Mouse (Mus musculus): Measurements from ENCODE around the gene Rubcnl. TPM values are rescaled to one million over a fixed set of nuclear protein-coding genes. Genes with fewer than 3 reads are reported as not detected.
A peak's percentile ranks its signal among the peaks of the same experiment; 100 is the strongest.

Gene Rubcnl
- polyA plus RNA-seq, 1 experiment from 2014 or later, result 0.54 TPM

GRCm38 (mm10) chr14:75056861-75057431 lies 41.1 kb downstream of the Rubcnl start:
- H3K27me3 ChIP-seq (replicated peaks), result no peaks in the 10 kb centered on the region
- WGBS, result 71% methylated on average over 9 of the region's 9 CpGs

GRCm38 (mm10) chr14:75060562-75060961 lies 44.7 kb downstream of the Rubcnl start:
- no peak overlapping the region for H3K9ac ChIP-seq
- H3K27ac ChIP-seq, result no peak overlapping the region
- no peaks in the 10 kb centered on the region for H3K4me1 ChIP-seq
- H3K9me3 ChIP-seq, result no peaks in the 10 kb centered on the region
- no peaks in the 10 kb centered on the region for H3K36me3 ChIP-seq
- H3K27me3 ChIP-seq (replicated peaks), result no peaks in the 10 kb centered on the region
- H3K4me3 ChIP-seq (replicated peaks), result no peak overlapping the region
- ATAC-seq (ENCODE audit: insufficient read depth, low FRiP score, low read depth), result no peak
- WGBS, result 38% methylated on average over 8 of the region's 8 CpGs
- H3K4me2 ChIP-seq, result no peak overlapping the region

More at GRCm38 (mm10) chr14:75056861-75057431, 41.1 kb downstream of the Rubcnl start:
- 0 out of 2 replicates have a peak overlapping the region, but pooled peaks have one; percentile 7 for H3K27ac ChIP-seq
- H3K9me3 ChIP-seq, result no peaks in the 10 kb centered on the region
- H3K4me1 ChIP-seq, result peaks cover 5% of the 10 kb centered on the region; the same call in 1 of the 2 replicates
- no peak overlapping the region for H3K4me3 ChIP-seq (replicated peaks)
- no peak for ATAC-seq (ENCODE audit: insufficient read depth, low FRiP score, low read depth)
- no peaks in the 10 kb centered on the region for H3K36me3 ChIP-seq
- 0 out of 2 replicates have a peak overlapping the region, but pooled peaks have one; percentile 2 for H3K4me2 ChIP-seq
- H3K9ac ChIP-seq, result no peak overlapping the region

GRCm38 (mm10) chr14:75063936-75064335 lies 48.1 kb downstream of the Rubcnl start:
- Histone ChIP-seq H3K4me1 (no peaks in the 10 kb centered on the region), H3K4me2 (no peak overlapping the region), H3K36me3 (no peaks in the 10 kb centered on the region), H3K9ac (no peak overlapping the region), H3K27ac (no peak overlapping the region), H3K27me3 (replicated peaks) (no peaks in the 10 kb centered on the region), H3K4me3 (replicated peaks) (no peak overlapping the region), H3K9me3 (no peaks in the 10 kb centered on the region)
- ATAC-seq (ENCODE audit: insufficient read depth, low FRiP score, low read depth), result no peak
- 92% methylated on average over 8 of the region's 8 CpGs for WGBS

GRCm38 (mm10) chr14:75064520-75064919 lies 48.7 kb downstream of the Rubcnl start:
- H3K27me3 ChIP-seq (replicated peaks), result no peaks in the 10 kb centered on the region
- 72% methylated on average over 7 of the region's 7 CpGs for WGBS
- ATAC-seq (ENCODE audit: insufficient read depth, low FRiP score, low read depth), result peak; percentile 59; the same call in 1 of the 2 replicates

GRCm38 (mm10) chr14:75065211-75065610 lies 49.4 kb downstream of the Rubcnl start:
- 91% methylated on average over 5 of the region's 5 CpGs for WGBS
- H3K27me3 ChIP-seq (replicated peaks), result no peaks in the 10 kb centered on the region
- ATAC-seq (ENCODE audit: insufficient read depth, low FRiP score, low read depth), result no peak

More at GRCm38 (mm10) chr14:75064520-75064919, 48.7 kb downstream of the Rubcnl start:
- H3K4me2 ChIP-seq, result no peak overlapping the region
- no peak overlapping the region for H3K9ac ChIP-seq
- H3K27ac ChIP-seq, result no peak overlapping the region
- H3K4me3 ChIP-seq (replicated peaks), result no peak overlapping the region
- no peaks in the 10 kb centered on the region for H3K9me3 ChIP-seq
- H3K4me1 ChIP-seq, result no peaks in the 10 kb centered on the region
- H3K36me3 ChIP-seq, result no peaks in the 10 kb centered on the region

GRCm38 (mm10) chr14:75068430-75069112 lies 52.7 kb downstream of the Rubcnl start:
- Histone ChIP-seq H3K9me3 (no peaks in the 10 kb centered on the region), H3K4me1 (no peaks in the 10 kb centered on the region), H3K4me3 (replicated peaks) (no peak overlapping the region), H3K27ac (no peak overlapping the region), H3K27me3 (replicated peaks) (no peaks in the 10 kb centered on the region), H3K36me3 (no peaks in the 10 kb centered on the region), H3K4me2 (no peak overlapping the region), H3K9ac (no peak overlapping the region)
- WGBS, result 77% methylated on average over 19 of the region's 19 CpGs
- ATAC-seq (ENCODE audit: insufficient read depth, low FRiP score, low read depth), result no peak

More at GRCm38 (mm10) chr14:75065211-75065610, 49.4 kb downstream of the Rubcnl start:
- no peaks in the 10 kb centered on the region for H3K36me3 ChIP-seq
- no peak overlapping the region for H3K4me2 ChIP-seq
- H3K9ac ChIP-seq, result no peak overlapping the region
- H3K9me3 ChIP-seq, result no peaks in the 10 kb centered on the region
- no peaks in the 10 kb centered on the region for H3K4me1 ChIP-seq
- H3K4me3 ChIP-seq (replicated peaks), result no peak overlapping the region
- no peak overlapping the region for H3K27ac ChIP-seq

- no peak for ATAC-seq (ENCODE audit: insufficient read depth, low FRiP score, low read depth)
- Histone ChIP-seq H3K4me3 (replicated peaks) (no peak overlapping the region), H3K36me3 (no peaks in the 10 kb centered on the region), H3K9ac (no peak overlapping the region), H3K27me3 (replicated peaks) (no peaks in the 10 kb centered on the region), H3K9me3 (no peaks in the 10 kb centered on the region), H3K27ac (no peak overlapping the region), H3K4me1 (no peaks in the 10 kb centered on the region), H3K4me2 (no peak overlapping the region)
- 48% methylated on average over 7 of the region's 7 CpGs for WGBS
These were observed 53.6 kb downstream of the Rubcnl start for GRCm38 (mm10) chr14:75069356-75069979.

GRCm38 (mm10) chr14:75071091-75071490 lies 55.3 kb downstream of the Rubcnl start:
- no peak for ATAC-seq (ENCODE audit: insufficient read depth, low FRiP score, low read depth)
- H3K27me3 ChIP-seq (replicated peaks), result no peaks in the 10 kb centered on the region
- no peak overlapping the region for H3K4me3 ChIP-seq (replicated peaks)
- H3K9ac ChIP-seq, result no peak overlapping the region
- H3K27ac ChIP-seq, result no peak overlapping the region
- no peak overlapping the region for H3K4me2 ChIP-seq
- no peaks in the 10 kb centered on the region for H3K36me3 ChIP-seq
- no peaks in the 10 kb centered on the region for H3K4me1 ChIP-seq
- WGBS, result 82% methylated on average over 15 of the region's 15 CpGs
- H3K9me3 ChIP-seq, result no peaks in the 10 kb centered on the region

- H3K4me1 ChIP-seq, result no peaks in the 10 kb centered on the region
- ATAC-seq (ENCODE audit: insufficient read depth, low FRiP score, low read depth), result no peak
- no peak overlapping the region for H3K4me2 ChIP-seq
- H3K27ac ChIP-seq, result no peak overlapping the region
- WGBS, result 72% methylated on average over 10 of the region's 10 CpGs
- H3K4me3 ChIP-seq (replicated peaks), result no peak overlapping the region
- H3K27me3 ChIP-seq (replicated peaks), result no peaks in the 10 kb centered on the region
- H3K36me3 ChIP-seq, result no peaks in the 10 kb centered on the region
- no peaks in the 10 kb centered on the region for H3K9me3 ChIP-seq
- H3K9ac ChIP-seq, result no peak overlapping the region
These were observed 59.7 kb downstream of the Rubcnl start for GRCm38 (mm10) chr14:75075299-75076180.

GRCm38 (mm10) chr14:75077946-75078345 lies 62.1 kb downstream of the Rubcnl start:
- no peak for ATAC-seq (ENCODE audit: insufficient read depth, low FRiP score, low read depth)
- Histone ChIP-seq H3K9me3 (no peaks in the 10 kb centered on the region), H3K4me3 (replicated peaks) (no peak overlapping the region), H3K36me3 (no peaks in the 10 kb centered on the region), H3K27ac (no peak overlapping the region), H3K4me2 (no peak overlapping the region), H3K4me1 (no peaks in the 10 kb centered on the region), H3K27me3 (replicated peaks) (no peaks in the 10 kb centered on the region), H3K9ac (no peak overlapping the region)
- 55% methylated on average over 6 of the region's 6 CpGs for WGBS

All from stomach, embryonic 15.5 days (tissue).